Mouse (Mus musculus) gastrocnemius, postnatal 14 days (tissue): ENCODE results near the gene Zfp988. TPM values are rescaled to one million over a fixed set of nuclear protein-coding genes. Genes with fewer than 3 reads are reported as not detected.

Experiments used
- total RNA-seq, 2 experiments: library from RNA; stranded (reverse); gene quantifications; 2 replicates each; pipeline ENCODE4 v1.2.3; 2021

Zfp988 gene
- total RNA-seq, 2 experiments from 2014 or later = not detected

Other genes starting within 250 kb of the Zfp988 start
- 1 to 10 TPM; 2.7 to 3.1 TPM for gene Zfp991, start 173.6 kb upstream of the Zfp988 start, total RNA-seq
- gene Zfp978, start 55.6 kb downstream of the Zfp988 start, total RNA-seq = not detected
- gene Zfp982, start 186.7 kb downstream of the Zfp988 start, total RNA-seq = 1 to 10 TPM; 3.5 to 3.8 TPM
- under 1 TPM; 0.18 to 0.21 TPM for gene Gm16503, start 234.5 kb downstream of the Zfp988 start, total RNA-seq
- gene Zfp985, start 247.6 kb downstream of the Zfp988 start, total RNA-seq = under 1 TPM; 0.12 to 0.18 TPM